Mouse (Mus musculus): Measurements from ENCODE around the gene Ahcyl1. TPM values are rescaled to one million over a fixed set of nuclear protein-coding genes. Genes with fewer than 3 reads are reported as not detected.
A peak's percentile ranks its signal among the peaks of the same experiment; 100 is the strongest.

Ahcyl1 gene
- total RNA-seq, 2 experiments from 2014 or later, result 332 to 340 TPM

- DNase-seq (ENCODE audit: extremely low spot score in 1 of 2, low spot score in 2 of 2), result no peak
- Histone ChIP-seq H3K4me3 (no peak overlapping the region), H3K27ac (no peak overlapping the region)
- no peak for TF ChIP-seq CTCF (IDR thresholded peaks at IDR 0.05)
- intact Hi-C loops (cut with DNase I), result no loop called here
These were observed 4.3 kb upstream of the Ahcyl1 start for GRCm38 (mm10) chr3:107700625-107701024.

GRCm38 (mm10) chr3:107696910-107697309, 550 bp upstream of the Ahcyl1 start:
- Histone ChIP-seq H3K27ac (peak overlapping the region; percentile 48; the same call in 1 of the 2 replicates), H3K4me3 (0 out of 2 replicates have a peak overlapping the region, but pooled peaks have one; percentile 16)
- no peak for TF ChIP-seq CTCF (IDR thresholded peaks at IDR 0.05)
- intact Hi-C loops (cut with DNase I), result loop anchor here (1.0 to 5.0 kb wide), 4 partner anchors 58 to 365 kb away; no protein-coding TSS in a partner anchor
- DNase-seq (ENCODE audit: extremely low spot score in 1 of 2, low spot score in 2 of 2), result no peak

GRCm38 (mm10) chr3:107695219-107695947, 977 bp downstream of the Ahcyl1 start:
- no peak for TF ChIP-seq CTCF (IDR thresholded peaks at IDR 0.05)
- Histone ChIP-seq H3K27ac (peak overlapping the region; percentile 93), H3K4me3 (peak overlapping the region; percentile 97)
- peak in 1 of 2 experiments; percentile 30 for DNase-seq (ENCODE audit: extremely low spot score in 1 of 2, low spot score in 2 of 2)
- intact Hi-C loops (cut with DNase I), result loop anchor here (5.0 kb wide), 2 partner anchors 222 to 367 kb away; no protein-coding TSS in a partner anchor

DNA sequence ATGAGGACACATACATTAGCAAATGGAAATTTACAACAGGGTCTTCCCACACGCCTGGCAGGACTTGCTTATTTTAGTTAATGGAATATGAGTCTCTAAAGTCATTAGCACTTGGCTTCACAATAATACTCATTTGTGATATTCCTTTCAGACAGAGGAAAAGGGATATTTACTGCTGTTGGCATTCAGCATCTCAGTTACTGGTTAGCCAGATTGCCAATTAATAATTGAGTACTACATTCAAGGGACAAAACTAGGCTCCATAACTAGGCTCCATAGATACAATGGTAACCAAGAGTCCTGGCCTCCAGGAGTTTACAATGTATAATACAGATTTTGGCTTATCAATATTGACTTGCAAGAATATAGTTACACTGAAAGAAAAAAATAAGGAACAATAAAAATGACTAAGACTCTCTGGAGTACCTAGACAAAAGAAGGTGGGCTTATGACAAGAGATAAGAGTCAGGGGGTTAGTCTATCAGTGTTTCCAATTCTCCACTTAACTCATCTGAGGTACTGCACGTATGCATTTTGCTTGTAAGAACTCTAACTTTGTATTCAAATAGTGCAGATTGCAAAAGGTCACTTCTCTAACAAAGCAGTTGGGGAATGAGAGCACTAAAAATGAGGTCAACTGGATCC, 2.0 kb downstream of the Ahcyl1 start:
- DNase-seq (ENCODE audit: extremely low spot score in 1 of 2, low spot score in 2 of 2), result no peak
- TF ChIP-seq CTCF (IDR thresholded peaks at IDR 0.05), result no peak
- peak overlapping the region; percentile 93 for H3K27ac ChIP-seq
- intact Hi-C loops (cut with DNase I), result loop anchor here (5.0 kb wide), 1 partner anchor 453 kb away; the partner anchor contains the start of gene Gnai3
- H3K4me3 ChIP-seq, result peak overlapping the region; percentile 97

- no peak for DNase-seq (ENCODE audit: extremely low spot score in 1 of 2, low spot score in 2 of 2)
- no peak overlapping the region for H3K4me3 ChIP-seq
- intact Hi-C loops (cut with DNase I), result loop anchor here (5.0 kb wide), 1 partner anchor 457 kb away; the partner anchor contains the start of gene Gnai3
- H3K27ac ChIP-seq, result peak overlapping the region; percentile 48; the same call in 1 of the 2 replicates
- TF ChIP-seq CTCF (IDR thresholded peaks at IDR 0.05), result no peak
These were observed 6.0 kb downstream of the Ahcyl1 start for GRCm38 (mm10) chr3:107690366-107690765.

DNA sequence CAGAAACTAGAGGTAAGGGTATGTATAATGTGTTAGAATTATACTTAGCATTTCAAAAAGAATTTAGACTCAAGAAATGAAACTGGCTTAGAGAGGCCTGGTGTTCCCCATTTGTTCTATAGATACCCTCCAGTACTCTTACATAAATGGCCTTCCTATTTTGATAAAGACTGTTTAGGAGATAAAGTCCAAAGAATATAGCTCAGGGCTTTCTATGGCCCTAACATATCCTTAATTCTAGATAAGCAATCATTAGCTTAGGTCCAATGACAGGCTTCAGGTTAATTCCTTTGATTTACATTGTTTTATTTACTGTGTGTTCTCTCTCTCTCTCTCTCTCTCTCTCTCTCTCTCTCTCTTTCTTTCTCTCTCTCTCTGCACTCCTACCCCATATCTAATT, 7.1 kb downstream of the Ahcyl1 start:
- H3K4me3 ChIP-seq, result no peak overlapping the region
- peak overlapping the region; percentile 47 for H3K27ac ChIP-seq
- TF ChIP-seq CTCF (IDR thresholded peaks at IDR 0.05), result no peak
- no peak for DNase-seq (ENCODE audit: extremely low spot score in 1 of 2, low spot score in 2 of 2)
- intact Hi-C loops (cut with DNase I), result no loop called here

- TF ChIP-seq CTCF (IDR thresholded peaks at IDR 0.05), result no peak
- Histone ChIP-seq H3K4me3 (no peak overlapping the region), H3K27ac (peak overlapping the region; percentile 26; the same call in 1 of the 2 replicates)
- no peak for DNase-seq (ENCODE audit: extremely low spot score in 1 of 2, low spot score in 2 of 2)
- intact Hi-C loops (cut with DNase I), result no loop called here
These were observed 8.1 kb downstream of the Ahcyl1 start for GRCm38 (mm10) chr3:107688236-107688635.

GRCm38 (mm10) chr3:107686276-107686977, 9.9 kb downstream of the Ahcyl1 start:
- intact Hi-C loops (cut with DNase I), result no loop called here
- Histone ChIP-seq H3K4me3 (no peak overlapping the region), H3K27ac (peak overlapping the region; percentile 54)
- no peak for TF ChIP-seq CTCF (IDR thresholded peaks at IDR 0.05)
- no peak for DNase-seq (ENCODE audit: extremely low spot score in 1 of 2, low spot score in 2 of 2)

GRCm38 (mm10) chr3:107685652-107686051, 10.7 kb downstream of the Ahcyl1 start:
- Histone ChIP-seq H3K4me3 (no peak overlapping the region), H3K27ac (peak overlapping the region; percentile 51; the same call in 1 of the 2 replicates)
- intact Hi-C loops (cut with DNase I), result no loop called here
- no peak for TF ChIP-seq CTCF (IDR thresholded peaks at IDR 0.05)
- DNase-seq (ENCODE audit: extremely low spot score in 1 of 2, low spot score in 2 of 2), result no peak

GRCm38 (mm10) chr3:107683587-107683986, 12.8 kb downstream of the Ahcyl1 start:
- no peak for DNase-seq (ENCODE audit: extremely low spot score in 1 of 2, low spot score in 2 of 2)
- intact Hi-C loops (cut with DNase I), result loop anchor here (5.0 kb wide), 2 partner anchors 51 to 334 kb away; partner anchors contain the start of genes Gm10961, Gstm1 and Strip1
- H3K27ac ChIP-seq, result peak overlapping the region; percentile 56
- TF ChIP-seq CTCF (IDR thresholded peaks at IDR 0.05), result no peak
- no peak overlapping the region for H3K4me3 ChIP-seq

DNA sequence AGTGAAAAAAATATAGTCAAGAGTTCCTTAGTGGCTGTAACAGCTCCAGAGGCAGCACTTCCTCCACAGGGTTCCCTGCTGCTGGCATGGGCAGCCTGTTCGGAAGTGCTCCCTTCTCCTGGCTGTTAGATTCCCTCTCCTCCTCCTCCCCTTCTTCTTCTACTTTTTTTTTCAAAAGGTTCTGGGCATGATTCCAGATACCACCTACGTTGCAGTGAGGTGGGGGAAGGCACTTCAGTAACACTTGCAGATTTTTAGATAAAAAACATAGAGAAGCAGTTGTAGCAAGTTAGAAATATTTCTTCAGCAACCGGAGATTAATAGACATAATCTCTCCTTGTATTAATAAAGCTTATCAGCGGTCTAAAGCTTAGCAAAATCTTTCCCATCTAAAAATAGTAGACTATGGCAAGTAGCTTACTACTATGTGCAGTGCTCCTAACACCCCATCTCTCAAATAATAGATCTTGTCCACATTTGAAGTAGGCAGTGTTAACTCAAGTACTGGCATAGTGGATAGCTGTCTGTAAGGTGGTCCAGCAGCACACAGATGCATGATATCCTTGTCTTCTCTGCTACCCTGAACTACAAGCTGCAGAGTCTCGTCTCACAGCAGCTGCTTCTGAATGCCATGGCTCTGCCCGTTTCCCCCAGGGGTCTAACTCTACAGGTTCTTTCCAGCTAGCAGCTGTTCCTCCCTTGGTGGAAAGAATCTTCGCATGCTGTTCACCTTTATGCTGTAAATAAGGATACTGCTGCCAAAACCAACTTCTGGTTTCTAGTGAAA, 15.4 kb downstream of the Ahcyl1 start:
- H3K27ac ChIP-seq, result peak overlapping the region; percentile 65
- intact Hi-C loops (cut with DNase I), result loop anchor here (5.0 kb wide), 2 partner anchors 49 to 336 kb away; partner anchors contain the start of genes Gm10961, Gstm1 and Strip1
- H3K4me3 ChIP-seq, result no peak overlapping the region
- DNase-seq (ENCODE audit: extremely low spot score in 1 of 2, low spot score in 2 of 2), result peak; percentile 48 to 65
- no peak for TF ChIP-seq CTCF (IDR thresholded peaks at IDR 0.05)
